Mouse (Mus musculus) liver, embryonic 14.5 days (tissue): ENCODE data around the gene Atf5. TPM values are rescaled to one million over a fixed set of nuclear protein-coding genes. Genes with fewer than 3 reads are reported as not detected.

Source experiments
- ATAC-seq: fragments of 200-750 bp; cut with Nextera tagmentation; 2 replicates; pipeline ENCODE4 v1.8.0; 2017; ENCODE audit warnings: moderate number of reproducible peaks, mild to moderate bottlenecking, moderate library complexity; ENCODE audit not compliant: insufficient read depth
- DNase-seq, 3 experiments: peaks; one replicate each; pipeline ENCODE4 v3.0.0-alpha.2; 2012 to 2013; ENCODE audit warnings: low read depth in 3 of 3, low spot score in 3 of 3
- H3K27ac ChIP-seq: fragments of 300-500 bp; sonication (generic); 2 replicates; pipeline ENCODE4 v1.5.1; 2014; ENCODE audit warnings: moderate library complexity, mild to moderate bottlenecking, control low read depth, inconsistent platforms
- H3K27me3 ChIP-seq: fragments of 300-500 bp; sonication (generic); 2 replicates; pipeline ENCODE4 v1.6.1; 2014; ENCODE audit warnings: mild to moderate bottlenecking, low read length, moderate library complexity; ENCODE audit not compliant: control insufficient read depth, insufficient read depth
- H3K36me3 ChIP-seq: fragments of 300-500 bp; sonication (generic); replicated peaks from 2 replicates; pipeline ENCODE4 v1.6.1; 2014; ENCODE audit warnings: low read depth; ENCODE audit not compliant: control insufficient read depth, insufficient read depth
- H3K4me1 ChIP-seq, 2 experiments: fragments of 200-500 bp in 1 of 2; fragments of 300-500 bp in 1 of 2; sonication (generic) in 1 of 2; replicated peaks; 2 replicates each; pipeline ENCODE4 v1.6.1; 2012 to 2014; ENCODE audit warnings: antibody characterized with exemption in 1 of 2, inconsistent platforms in 1 of 2, low read length in 1 of 2; ENCODE audit not compliant: control insufficient read depth in 2 of 2, insufficient read depth in 2 of 2
- H3K4me2 ChIP-seq: fragments of 300-500 bp; sonication (generic); 2 replicates; pipeline ENCODE4 v1.6.1; 2014; ENCODE audit warnings: low read depth, mild to moderate bottlenecking, control low read depth, moderate library complexity
- H3K4me3 ChIP-seq, 2 experiments: fragments of 200-500 bp in 1 of 2; fragments of 300-500 bp in 1 of 2; sonication (generic) in 1 of 2; 2 replicates each; pipeline ENCODE4 v1.5.1; 2012 to 2014; ENCODE audit warnings: low read depth in 2 of 2, low read length in 2 of 2, mild to moderate bottlenecking in 2 of 2, control low read depth in 1 of 2, inconsistent platforms in 1 of 2, moderate library complexity in 1 of 2; ENCODE audit not compliant: insufficient read depth in 1 of 2
- H3K9ac ChIP-seq: fragments of 300-500 bp; sonication (generic); replicated peaks from 2 replicates; pipeline ENCODE4 v1.6.1; 2014; ENCODE audit warnings: mild to moderate bottlenecking, control low read depth, moderate library complexity
- H3K9me3 ChIP-seq: fragments of 300-500 bp; sonication (generic); 2 replicates; pipeline ENCODE4 v1.6.1; 2016; ENCODE audit warnings: low read length, mixed read lengths; ENCODE audit not compliant: control insufficient read depth
- CTCF ChIP-seq: IDR thresholded peaks from 2 replicates; pipeline ENCODE4 v1.5.1; 2016; ENCODE audit warnings: antibody characterized with exemption, low read depth, control low read depth
- EP300 ChIP-seq: IDR thresholded peaks from 2 replicates; pipeline ENCODE4 v1.6.1; 2016; ENCODE audit warnings: antibody characterized with exemption, low read depth
- WGBS: fragments of 180-500 bp; shearing (Covaris S2); extraction: QIAGEN DNeasy Blood & Tissue Kit; methylation state at CpG from one replicate; pipeline ENCODE4 v1.1.7; 2014; ENCODE audit not compliant: insufficient replicate concordance; 5-methylcytosine and 5-hydroxymethylcytosine counted together
- polyA plus RNA-seq, 2 experiments: library from polyadenylated mRNA; depleted of rRNA in 1 of 2; stranded (reverse) in 1 of 2; unstranded in 1 of 2; fragments of >200 nt; fragmentation: Nextera tagmentation in 1 of 2; extraction: Ambion mirVana in 1 of 2; gene quantifications; 2 replicates each; pipeline versions ENCODE4 v1.2.1 to v1.2.3; 2012 to 2014

The Atf5 gene
- polyA plus RNA-seq, 2 experiments, result 2.5 to 33.8 TPM

GRCm38 (mm10) chr7:44839171-44839490 lies 22.7 kb upstream of the Atf5 start:
- peaks cover 0 to 2% of the 10 kb centered on the region in 2 experiments; a peak in 2 of 4 replicates for H3K4me1 ChIP-seq
- TF ChIP-seq CTCF (0 out of 2 replicates have a peak, but pooled peaks have one; percentile 7), EP300 (no peak)
- H3K4me3 ChIP-seq, result peak overlapping the region in 1 of 2 experiments; percentile 10; a peak in 1 of 4 replicates
- no peak for DNase-seq
- 22% methylated on average over 11 of the region's 11 CpGs for WGBS
- ATAC-seq, result 0 out of 2 replicates have a peak, but pooled peaks have one; percentile 18
- H3K27me3 ChIP-seq, result peaks cover 6% of the 10 kb centered on the region
- H3K9ac ChIP-seq, result no peak overlapping the region
- no peaks in the 10 kb centered on the region; the same call in none of the 2 replicates for H3K36me3 ChIP-seq
- no peaks in the 10 kb centered on the region for H3K9me3 ChIP-seq
- peak overlapping the region; percentile 38 for H3K4me2 ChIP-seq
- H3K27ac ChIP-seq, result no peak overlapping the region

DNA sequence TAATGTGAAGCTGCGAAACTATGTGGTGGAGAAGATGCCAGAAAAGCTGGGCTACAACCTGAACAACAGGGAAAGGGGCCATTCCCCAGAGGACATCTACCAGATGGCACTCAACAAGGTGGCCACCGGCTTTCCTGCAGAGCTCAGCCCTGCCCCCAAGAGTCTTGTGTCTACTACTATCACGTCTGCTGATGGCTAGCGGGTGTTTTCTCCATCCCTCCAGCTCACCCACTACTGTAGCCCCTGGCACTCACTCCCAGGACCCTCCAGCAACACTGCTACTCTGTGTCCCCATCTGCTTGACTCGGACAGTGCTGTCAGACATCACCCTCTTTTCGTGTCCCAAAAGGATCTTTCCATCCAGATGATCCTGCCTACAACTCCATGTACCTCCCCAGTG lies 21.6 kb upstream of the Atf5 start:
- H3K27ac ChIP-seq, result no peak overlapping the region
- H3K4me1 ChIP-seq, result no peaks in the 10 kb centered on the region; a peak in 1 of 4 replicates
- no peak overlapping the region for H3K9ac ChIP-seq
- no peaks in the 10 kb centered on the region for H3K9me3 ChIP-seq
- no peaks in the 10 kb centered on the region; the same call in 1 of the 2 replicates for H3K36me3 ChIP-seq
- DNase-seq (no peak), ATAC-seq (no peak)
- 66% methylated on average over 6 of the region's 6 CpGs for WGBS
- TF ChIP-seq EP300 (no peak), CTCF (no peak)
- no peak overlapping the region for H3K4me2 ChIP-seq
- H3K27me3 ChIP-seq, result peaks cover 6% of the 10 kb centered on the region
- H3K4me3 ChIP-seq, result no peak overlapping the region

GRCm38 (mm10) chr7:44836423-44837053 lies 20.1 kb upstream of the Atf5 start:
- no peak overlapping the region for H3K27ac ChIP-seq
- H3K27me3 ChIP-seq, result peaks cover 6% of the 10 kb centered on the region
- TF ChIP-seq EP300 (no peak), CTCF (no peak)
- H3K36me3 ChIP-seq, result peaks cover 8% of the 10 kb centered on the region
- 62% methylated on average over 9 of the region's 9 CpGs for WGBS
- DNase-seq (no peak), ATAC-seq (no peak)
- H3K4me1 ChIP-seq, result no peaks in the 10 kb centered on the region; a peak in 1 of 4 replicates
- H3K4me3 ChIP-seq, result no peak overlapping the region
- no peaks in the 10 kb centered on the region for H3K9me3 ChIP-seq
- H3K9ac ChIP-seq, result no peak overlapping the region
- H3K4me2 ChIP-seq, result no peak overlapping the region

DNA sequence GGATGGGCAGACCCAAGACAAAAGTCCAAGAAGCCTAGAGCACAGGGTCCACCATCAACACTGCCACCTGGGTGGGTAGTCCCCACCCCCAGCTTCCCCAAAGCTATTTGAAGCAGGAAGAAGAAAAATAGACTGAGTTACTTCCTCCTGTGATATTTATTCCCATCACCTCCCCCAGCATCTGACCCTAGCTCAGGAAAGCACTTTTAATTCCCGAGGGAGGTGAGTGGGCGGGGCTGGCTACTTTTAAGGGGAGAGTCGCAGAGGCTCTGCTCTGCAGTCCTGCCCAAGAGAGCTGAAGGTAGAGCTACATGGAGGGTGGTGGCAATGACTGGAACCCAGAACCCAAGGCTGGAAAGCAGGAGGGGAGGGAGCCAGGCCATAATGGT lies 19.6 kb upstream of the Atf5 start:
- Histone ChIP-seq H3K27me3 (peaks cover 6% of the 10 kb centered on the region), H3K36me3 (peaks cover 11% of the 10 kb centered on the region), H3K27ac (no peak overlapping the region), H3K4me2 (no peak overlapping the region), H3K4me1 (no peaks in the 10 kb centered on the region; a peak in 1 of 4 replicates), H3K9me3 (no peaks in the 10 kb centered on the region), H3K9ac (no peak overlapping the region), H3K4me3 (no peak overlapping the region)
- TF ChIP-seq CTCF (no peak), EP300 (no peak)
- no peak for DNase-seq
- no peak for ATAC-seq
- 40% methylated on average over 3 of the region's 3 CpGs for WGBS

- no peak for TF ChIP-seq CTCF
- no peak for TF ChIP-seq EP300
- no peak overlapping the region for H3K27ac ChIP-seq
- no peak overlapping the region for H3K9ac ChIP-seq
- H3K4me3 ChIP-seq, result no peak overlapping the region
- no peak for DNase-seq
- no peaks in the 10 kb centered on the region for H3K9me3 ChIP-seq
- H3K4me1 ChIP-seq, result no peaks in the 10 kb centered on the region; a peak in 1 of 4 replicates
- H3K27me3 ChIP-seq, result peaks cover 6% of the 10 kb centered on the region
- H3K36me3 ChIP-seq, result peaks cover 16% of the 10 kb centered on the region
- ATAC-seq, result no peak
- WGBS, result 89% methylated on average over 1 of the region's 1 CpGs
- H3K4me2 ChIP-seq, result no peak overlapping the region
Observed at GRCm38 (mm10) chr7:44835373-44836015, 19.0 kb upstream of the Atf5 start.
